Mouse (Mus musculus) left cerebral cortex, adult 8-10 months (tissue): ENCODE measurements around the gene Fitm1. TPM values are rescaled to one million over a fixed set of nuclear protein-coding genes. Genes with fewer than 3 reads are reported as not detected.

Source experiments
- DNase-seq, 2 experiments: peaks; one replicate each; pipeline ENCODE4 v3.0.0; 2022; ENCODE audit warnings: low spot score in 2 of 2
- total RNA-seq, 4 experiments: library from RNA; stranded (reverse); gene quantifications; 2 replicates each; pipeline ENCODE4 v1.2.4; 2022

The Fitm1 gene
- total RNA-seq, 4 experiments from 2014 or later, result not detected

GRCm38 (mm10) chr14:55592226-55592625 lies 16.8 kb downstream of the Fitm1 start:
- DNase-seq, result no peak

DNA sequence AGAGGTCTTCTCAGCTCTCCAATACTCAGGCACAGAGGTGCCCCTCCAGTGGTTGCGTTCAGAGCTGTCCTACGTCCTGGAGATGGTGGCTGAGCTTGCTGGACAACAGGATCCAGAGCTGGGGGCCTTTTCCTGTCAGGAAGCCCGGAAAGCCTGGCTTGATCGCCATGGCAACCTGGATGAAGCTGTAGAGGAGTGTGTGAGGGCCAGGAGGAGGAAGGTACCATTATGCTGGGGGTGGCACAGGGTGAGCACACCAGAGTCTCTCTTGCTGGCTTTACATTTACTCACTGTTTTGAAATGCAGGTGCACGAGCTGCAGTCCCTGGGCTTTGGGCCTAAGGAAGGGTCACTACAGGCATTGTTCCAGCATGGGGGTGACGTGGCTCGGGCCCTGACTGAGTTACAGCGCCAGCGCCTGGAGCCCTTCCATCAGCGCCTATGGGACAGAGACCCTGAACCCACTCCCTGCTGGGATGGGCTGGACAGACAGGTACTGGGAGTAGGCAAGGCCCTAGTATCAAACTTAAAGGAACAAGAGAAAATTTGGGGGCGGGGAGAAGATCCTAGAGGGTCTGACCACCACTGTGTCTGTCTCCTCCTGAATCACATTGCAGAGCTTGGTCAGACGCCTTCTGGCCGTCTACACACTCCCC lies 20.7 kb downstream of the Fitm1 start:
- DNase-seq, result no peak

DNA sequence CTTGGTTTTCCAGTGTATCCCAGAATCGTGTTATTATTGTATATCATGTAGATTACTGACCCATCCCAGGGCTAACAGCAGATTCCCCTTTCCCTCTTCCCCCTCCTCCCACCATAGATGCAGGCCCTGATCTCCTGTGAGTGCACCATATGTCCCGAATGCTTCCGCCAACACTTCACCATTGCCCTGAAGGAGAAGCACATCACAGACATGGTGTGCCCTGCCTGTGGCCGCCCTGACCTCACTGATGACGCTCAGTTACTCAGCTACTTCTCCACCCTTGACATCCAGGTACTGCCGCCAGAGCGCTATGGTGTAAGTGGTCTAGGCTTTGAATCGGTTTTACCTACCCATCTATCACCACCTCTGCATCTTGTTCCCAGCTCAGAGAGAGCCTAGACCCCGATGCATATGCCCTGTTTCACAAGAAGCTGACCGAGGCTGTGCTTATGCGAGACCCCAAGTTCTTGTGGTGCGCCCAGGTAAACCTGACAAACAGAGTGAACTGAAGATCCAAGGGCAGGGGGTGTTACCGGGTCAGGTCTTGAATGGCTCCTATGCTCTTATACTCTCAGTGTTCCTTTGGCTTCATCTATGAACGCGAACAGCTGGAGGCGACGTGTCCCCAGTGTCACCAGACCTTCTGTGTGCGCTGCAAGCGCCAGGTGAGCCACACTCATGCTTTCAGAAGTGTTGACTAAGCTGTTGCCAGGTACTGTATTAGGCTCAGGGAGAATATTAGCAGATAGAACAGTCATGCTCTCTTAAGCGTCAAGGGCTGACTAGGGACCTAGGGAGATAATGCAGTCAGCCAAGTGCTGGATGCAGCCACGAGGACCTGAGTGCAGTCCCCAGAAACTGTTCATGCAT lies 23.3 kb downstream of the Fitm1 start:
- no peak for DNase-seq

DNA sequence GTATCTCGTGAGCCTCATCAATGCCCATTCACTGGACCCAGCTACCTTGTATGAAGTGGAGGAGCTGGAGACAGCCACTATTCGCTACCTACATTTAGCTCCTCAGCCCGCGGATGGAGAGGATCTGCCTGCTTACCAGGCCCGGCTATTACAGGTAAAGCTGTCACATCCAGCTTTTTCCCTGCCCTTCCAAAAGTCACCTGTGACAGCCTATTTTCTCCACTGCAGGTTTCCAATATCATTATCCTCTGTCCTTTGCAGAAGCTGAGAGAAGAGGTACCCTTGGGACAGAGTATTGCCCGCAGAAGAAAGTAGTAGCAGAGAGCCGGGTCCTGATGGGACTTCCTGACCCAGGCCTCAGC lies 27.8 kb downstream of the Fitm1 start, which contains the start of gene Irf9:
TSS of gene Irf9 (plus strand) at position 301 of the 362 bp plus-strand sequence.
- no peak for DNase-seq

DNA sequence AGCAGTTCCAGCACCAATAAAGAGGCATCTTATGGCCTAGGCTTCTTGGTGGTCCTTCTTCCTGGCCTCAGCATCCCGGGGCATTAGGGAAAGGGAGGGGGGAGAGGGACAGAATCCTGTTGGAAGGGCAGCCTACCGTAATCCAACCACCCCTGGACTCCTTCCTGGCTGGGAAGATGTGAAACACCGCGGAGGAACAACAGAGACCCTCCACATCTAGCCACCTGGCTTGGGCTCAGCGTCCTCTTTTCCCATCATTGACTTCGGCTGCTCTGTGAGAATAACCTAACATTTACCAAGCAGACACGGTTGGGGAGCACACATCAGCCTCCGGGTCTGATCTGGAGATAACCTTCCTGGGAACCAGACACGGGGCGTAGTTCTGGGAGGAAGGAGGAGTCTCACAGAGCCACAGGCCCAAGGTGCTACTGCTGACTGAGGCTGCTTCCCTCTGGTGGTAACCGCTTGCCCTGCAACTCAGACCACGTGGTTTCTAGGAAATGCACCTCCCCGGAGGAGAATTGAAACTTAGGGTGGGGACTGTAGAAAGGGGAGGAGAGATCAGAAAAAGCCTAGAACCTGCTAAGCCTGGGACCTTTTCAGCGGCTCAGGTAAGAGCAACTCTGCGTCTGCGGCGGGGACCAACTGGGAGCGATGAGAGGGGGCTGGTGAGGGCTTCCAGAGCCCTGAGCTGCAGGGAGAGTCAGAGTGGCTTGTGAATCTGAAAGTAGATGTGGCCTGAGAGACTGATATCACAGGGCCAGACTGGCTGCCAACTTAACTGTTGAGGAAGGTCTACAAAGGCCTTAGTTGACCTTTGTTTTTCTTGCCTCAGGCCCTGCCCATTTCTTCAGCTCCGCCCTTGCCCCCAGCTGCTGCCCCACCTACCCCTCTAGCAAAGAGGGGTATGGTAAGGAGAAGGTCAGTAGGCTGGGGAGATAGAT lies 28.5 kb downstream of the Fitm1 start:
- peak; percentile 73 to 79 for DNase-seq

GRCm38 (mm10) chr14:55604823-55605222 lies 29.4 kb downstream of the Fitm1 start:
- no peak for DNase-seq

- no peak for DNase-seq
Measured at GRCm38 (mm10) chr14:55605743-55606459, 30.5 kb downstream of the Fitm1 start.

DNA sequence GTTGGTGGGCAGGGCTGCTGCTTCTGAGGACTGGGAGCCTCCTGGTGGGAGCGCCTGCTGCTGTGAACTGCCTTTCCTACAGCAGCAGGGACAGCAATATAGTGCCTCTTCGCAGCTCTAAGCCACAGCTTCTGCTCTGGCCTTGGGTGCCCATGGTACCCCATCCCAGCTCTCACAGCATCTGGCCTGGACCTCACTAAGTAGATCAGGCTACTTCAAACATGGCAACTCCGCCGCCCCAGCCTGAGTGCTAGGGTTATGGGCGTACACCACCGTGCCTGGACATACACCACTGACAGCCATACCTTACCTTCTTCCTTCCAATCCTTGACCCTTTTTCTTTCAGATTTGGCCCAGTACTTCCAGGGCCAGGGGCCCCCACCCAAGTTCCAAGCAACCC lies 32.9 kb downstream of the Fitm1 start:
- DNase-seq, result no peak

GRCm38 (mm10) chr14:55613346-55613745 lies 37.9 kb downstream of the Fitm1 start:
- DNase-seq, result no peak

DNA sequence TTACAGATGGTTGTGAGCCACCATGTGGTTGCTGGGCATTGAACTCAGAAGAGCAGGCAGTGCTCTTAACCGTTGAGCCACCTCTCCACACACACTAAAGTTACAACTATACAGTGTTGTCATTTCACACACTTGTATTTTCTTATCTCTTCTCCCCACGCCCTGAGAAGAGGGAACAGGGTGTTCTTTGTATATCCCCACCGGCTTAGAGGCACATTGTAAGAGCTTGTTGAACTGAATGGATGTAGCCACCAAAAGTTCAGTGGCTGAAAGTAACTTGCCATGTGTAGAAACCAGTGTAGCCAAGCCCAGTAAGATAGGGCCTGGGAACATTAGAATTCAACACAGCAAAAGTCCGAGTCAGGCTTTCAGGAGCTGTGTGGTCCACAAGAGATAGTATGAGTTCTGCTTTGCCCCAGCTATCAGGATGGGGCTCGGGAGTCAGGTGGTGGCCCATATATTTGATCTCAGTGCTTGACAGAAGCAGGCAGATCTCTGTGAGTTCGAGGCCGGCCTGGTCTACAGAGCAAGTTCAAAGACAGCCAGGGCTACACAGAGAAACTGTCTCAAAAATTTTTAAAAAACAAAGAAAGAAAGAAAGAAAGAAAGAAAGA lies 39.3 kb downstream of the Fitm1 start:
- no peak for DNase-seq

DNA sequence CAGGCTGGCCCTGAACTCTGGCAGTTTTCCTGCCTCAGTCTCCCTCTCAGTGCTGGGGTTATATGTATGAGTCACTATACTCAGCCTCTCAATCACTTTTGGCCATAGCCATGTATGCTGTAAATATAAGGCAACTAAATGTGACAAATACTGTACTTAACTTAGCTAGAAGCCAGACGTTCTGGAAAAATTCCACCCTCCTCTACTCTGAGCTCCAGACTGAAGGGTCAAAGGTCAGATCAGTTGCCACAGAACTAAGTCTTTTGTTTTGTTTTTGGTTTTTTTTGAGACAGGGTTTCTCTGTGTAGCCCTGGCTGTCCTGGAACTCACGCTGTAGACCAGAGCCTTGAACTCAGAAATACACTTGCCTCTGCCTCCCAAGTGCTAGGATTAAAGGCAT lies 40.5 kb downstream of the Fitm1 start:
- DNase-seq, result no peak

DNA sequence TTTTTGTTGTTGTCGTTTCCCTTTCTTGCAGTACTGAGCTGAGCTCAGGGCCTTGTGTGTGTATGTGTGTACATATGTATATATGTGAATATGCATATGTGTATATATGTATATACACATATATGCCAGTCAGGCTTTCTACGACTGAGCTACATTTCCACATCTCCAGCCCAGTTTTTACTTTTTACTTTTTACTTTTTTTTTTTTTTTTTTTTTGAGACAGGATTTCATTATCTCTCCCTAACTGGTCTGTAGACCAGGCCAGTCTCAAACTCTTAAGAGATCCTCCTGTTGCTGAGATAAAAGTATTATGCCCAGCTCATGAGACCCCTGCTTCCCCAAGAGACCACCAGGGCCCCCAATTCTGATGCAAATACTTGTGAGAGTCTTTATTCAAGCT lies 41.4 kb downstream of the Fitm1 start:
- no peak for DNase-seq

- no peak for DNase-seq
Measured at GRCm38 (mm10) chr14:55617822-55618221, 42.4 kb downstream of the Fitm1 start, which contains the start of gene Rec8. TSS of gene Rec8 (plus strand) at chr14:55618037.

DNA sequence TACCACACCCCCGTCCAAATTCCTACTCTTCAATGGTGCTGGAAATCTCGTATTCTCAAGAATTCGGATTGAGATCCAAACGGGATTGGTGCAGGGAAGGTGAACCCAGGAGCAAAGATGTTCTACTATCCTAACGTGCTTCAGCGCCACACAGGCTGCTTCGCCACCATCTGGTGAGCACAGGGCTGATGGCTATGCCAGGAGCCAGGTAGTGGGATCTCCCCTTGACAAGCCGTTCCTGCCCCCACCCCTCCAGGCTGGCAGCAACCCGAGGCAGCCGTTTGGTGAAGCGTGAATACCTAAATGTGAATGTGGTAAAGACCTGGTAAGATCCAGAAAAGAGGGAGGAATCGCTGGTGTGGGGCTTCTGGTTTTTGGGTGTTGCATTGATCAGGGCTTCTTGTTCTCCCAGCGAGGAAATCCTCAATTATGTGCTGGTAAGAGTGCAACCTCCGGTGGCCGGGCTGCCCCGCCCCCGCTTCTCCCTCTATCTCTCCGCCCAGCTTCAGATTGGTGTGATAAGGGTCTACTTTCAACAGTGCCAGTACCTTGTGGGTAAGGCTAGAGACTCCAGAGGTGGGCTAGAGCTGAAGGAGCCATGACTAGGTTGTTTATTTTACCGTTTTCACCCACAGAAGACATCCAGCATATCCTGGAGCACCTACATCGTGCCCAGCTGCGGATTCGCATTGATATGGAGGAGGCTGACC lies 43.2 kb downstream of the Fitm1 start:
- DNase-seq, result no peak

Other genes starting within 250 kb of the Fitm1 start
- 10 to 100 TPM; 17.2 to 28.5 (median 20.8) TPM for gene Dhrs4, start 96.9 kb upstream of the Fitm1 start, total RNA-seq
- gene Carmil3, start 85.0 kb upstream of the Fitm1 start, total RNA-seq, result 10 to 100 TPM; 39.6 to 50.3 (median 42.5) TPM
- 100 to 1,000 TPM; 151 to 192 (median 180) TPM for gene Cpne6, start 65.2 kb upstream of the Fitm1 start, total RNA-seq
- under 1 TPM; 0.46 to 0.82 (median 0.69) TPM for gene Nrl, start 50.6 kb upstream of the Fitm1 start, total RNA-seq
- gene Pck2, start 35.4 kb upstream of the Fitm1 start, total RNA-seq, result 10 to 100 TPM; 25.2 to 29.7 (median 27.7) TPM
- gene Dcaf11, start 15.6 kb upstream of the Fitm1 start, total RNA-seq, result 10 to 100 TPM; 83.5 to 91.6 (median 85.1) TPM
- gene A730061H03Rik, start 15.2 kb upstream of the Fitm1 start, total RNA-seq, result under 1 TPM in 2 of 4 experiments, not detected in 2; 0.84 to 0.98 TPM
- 10 to 100 TPM; 53.6 to 63.7 (median 58.8) TPM for gene Psme1, start 2.5 kb downstream of the Fitm1 start, total RNA-seq
- gene Emc9, start 9.7 kb downstream of the Fitm1 start, total RNA-seq, result 10 to 100 TPM; 46.3 to 59.7 (median 50.8) TPM
- gene Psme2, start 15.5 kb downstream of the Fitm1 start, total RNA-seq, result 10 to 100 TPM; 50.2 to 74.0 (median 51.3) TPM
- gene Rnf31, start 16.1 kb downstream of the Fitm1 start, total RNA-seq, result 10 to 100 TPM; 31.4 to 46.1 (median 38.0) TPM
- gene Irf9, start 28.0 kb downstream of the Fitm1 start, total RNA-seq, result 10 to 100 TPM in 2 of 4 experiments, 1 to 10 TPM in 2; 7.5 to 15.2 (median 11.2) TPM
- 1 to 10 TPM; 1.5 to 4.9 (median 3.7) TPM for gene Rec8, start 42.4 kb downstream of the Fitm1 start, total RNA-seq
- gene Ipo4, start 60.3 kb downstream of the Fitm1 start, total RNA-seq, result 100 to 1,000 TPM; 122 to 146 (median 132) TPM
- gene Gm49378, start 62.3 kb downstream of the Fitm1 start, total RNA-seq, result 1 to 10 TPM; 3.5 to 4.2 (median 4.0) TPM
- gene Tm9sf1, start 68.2 kb downstream of the Fitm1 start, total RNA-seq, result 10 to 100 TPM; 37.5 to 45.6 (median 38.9) TPM
- gene Tssk4, start 74.6 kb downstream of the Fitm1 start, total RNA-seq, result 1 to 10 TPM in 1 of 4 experiments, under 1 TPM in 3; 0.53 to 1.2 (median 0.89) TPM
- gene Mdp1, start 84.9 kb downstream of the Fitm1 start, total RNA-seq, result 10 to 100 TPM; 40.7 to 48.1 (median 44.1) TPM
- gene Gmpr2, start 96.3 kb downstream of the Fitm1 start, total RNA-seq, result 10 to 100 TPM; 19.9 to 24.2 (median 22.4) TPM
- gene Nedd8, start 96.5 kb downstream of the Fitm1 start, total RNA-seq, result 100 to 1,000 TPM; 310 to 370 (median 342) TPM
- 10 to 100 TPM; 16.3 to 18.2 (median 18.0) TPM for gene Tinf2, start 106.2 kb downstream of the Fitm1 start, total RNA-seq
- gene Tgm1, start 138.3 kb downstream of the Fitm1 start, total RNA-seq, result 1 to 10 TPM in 2 of 4 experiments, not detected in 2; 1.1 to 1.4 TPM
- 10 to 100 TPM; 52.2 to 54.7 (median 54.0) TPM for gene Rabggta, start 146.6 kb downstream of the Fitm1 start, total RNA-seq
- gene Dhrs1, start 170.1 kb downstream of the Fitm1 start, total RNA-seq, result 100 to 1,000 TPM in 2 of 4 experiments, 10 to 100 TPM in 2; 86.1 to 119 (median 97.8) TPM
- gene Nop9, start 170.1 kb downstream of the Fitm1 start, total RNA-seq, result 10 to 100 TPM in 3 of 4 experiments, 1 to 10 TPM in 1; 9.7 to 11.8 (median 11.0) TPM
- gene Cideb, start 182.8 kb downstream of the Fitm1 start, total RNA-seq, result 1 to 10 TPM; 1.5 to 3.1 (median 2.4) TPM
- under 1 TPM; 0.21 to 0.28 (median 0.25) TPM for gene Ltb4r2, start 185.8 kb downstream of the Fitm1 start, total RNA-seq
- gene Ltb4r1, start 190.3 kb downstream of the Fitm1 start, total RNA-seq, result under 1 TPM in 3 of 4 experiments, not detected in 1; 0.26 to 0.65 (median 0.53) TPM
- gene Adcy4, start 208.5 kb downstream of the Fitm1 start, total RNA-seq, result 1 to 10 TPM; 3.3 to 6.2 (median 4.7) TPM
- gene Ripk3, start 213.2 kb downstream of the Fitm1 start, total RNA-seq, result under 1 TPM in 2 of 4 experiments, not detected in 2; 0.73 to 0.98 TPM
- 1 to 10 TPM; 1.0 to 2.7 (median 2.1) TPM for gene Nfatc4, start 247.5 kb downstream of the Fitm1 start, total RNA-seq